Mouse (Mus musculus) liver, postnatal 0 days (tissue): ENCODE measurements around the gene Tmem59l.

ENCODE experiments used
- CTCF ChIP-seq: sonication (generic); IDR thresholded peaks from 2 replicates; pipeline ENCODE4 v1.5.1; 2016; ENCODE audit warnings: antibody characterized with exemption, low read depth
- EP300 ChIP-seq: IDR thresholded peaks from 2 replicates; pipeline ENCODE4 v1.6.1; 2016; ENCODE audit warnings: antibody characterized with exemption, low read depth, mild to moderate bottlenecking

GRCm38 (mm10) chr8:70534281-70534680, 47.1 kb upstream of the Tmem59l start:
- TF ChIP-seq CTCF (no peak), EP300 (no peak)
